Mouse (Mus musculus): ENCODE results near the gene Cbr3. TPM values are rescaled to one million over a fixed set of nuclear protein-coding genes. Genes with fewer than 3 reads are reported as not detected.

The Cbr3 gene
- total and polyA plus RNA-seq, 3 experiments: 1.9 to 4.1 (median 2.3) TPM

DNA sequence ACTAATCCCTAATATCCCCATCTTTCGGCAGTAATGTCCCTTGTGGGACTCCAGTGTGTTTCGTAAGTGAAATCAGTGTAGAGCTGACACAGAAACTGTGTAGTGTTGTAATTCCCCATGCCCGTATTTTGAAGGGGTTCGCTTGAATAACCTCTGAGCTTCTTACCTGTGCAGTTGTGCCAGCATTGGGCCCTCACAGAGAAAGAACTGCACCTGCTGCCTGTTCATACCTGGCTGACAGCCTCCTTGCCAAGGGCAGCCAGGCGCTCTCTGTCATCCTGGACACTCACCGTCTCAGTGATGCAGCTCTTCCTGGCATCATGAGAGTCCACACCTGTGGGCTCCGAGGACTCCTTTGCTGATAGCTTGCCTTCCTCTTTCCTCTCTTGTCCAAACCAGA lies 30.0 kb downstream of the Cbr3 start:
- no peak overlapping the region for H3K27ac ChIP-seq
- H3K4me1 ChIP-seq (ENCODE audit: control insufficient read depth, insufficient read depth, low read length): peaks cover 11% of the 10 kb centered on the region
- intact Hi-C loops (cut with DNase I): loop anchor here (10.0 kb wide), 2 partner anchors 122 to 172 kb away; partner anchors contain the start of genes Chaf1b and Morc3
- no peak overlapping the region for H3K4me3 ChIP-seq
- no peaks in the 10 kb centered on the region for H3K27me3 ChIP-seq (ENCODE audit: control insufficient read depth, insufficient read depth, low read length)
- H3K9ac ChIP-seq (ENCODE audit: low read depth, low read length): no peak overlapping the region; the same call in 1 of the 2 replicates
- TF ChIP-seq EP300 (IDR thresholded peaks at IDR 0.05; ENCODE audit: insufficient read depth, low read depth, low read length) (no peak), POLR2A (IDR thresholded peaks at IDR 0.05; ENCODE audit: insufficient read depth, low read depth, low read length) (no peak), CTCF (IDR thresholded peaks at IDR 0.05) (no peak)
- no peaks in the 10 kb centered on the region for H3K79me2 ChIP-seq (replicated peaks; ENCODE audit: control insufficient read depth, insufficient read depth, low read length)
- no peaks in the 10 kb centered on the region for H3K36me3 ChIP-seq (ENCODE audit: control insufficient read depth, insufficient read depth, low read length)
- 88% methylated on average over 7 of the region's 7 CpGs for WGBS
- no peak for DNase-seq

DNA sequence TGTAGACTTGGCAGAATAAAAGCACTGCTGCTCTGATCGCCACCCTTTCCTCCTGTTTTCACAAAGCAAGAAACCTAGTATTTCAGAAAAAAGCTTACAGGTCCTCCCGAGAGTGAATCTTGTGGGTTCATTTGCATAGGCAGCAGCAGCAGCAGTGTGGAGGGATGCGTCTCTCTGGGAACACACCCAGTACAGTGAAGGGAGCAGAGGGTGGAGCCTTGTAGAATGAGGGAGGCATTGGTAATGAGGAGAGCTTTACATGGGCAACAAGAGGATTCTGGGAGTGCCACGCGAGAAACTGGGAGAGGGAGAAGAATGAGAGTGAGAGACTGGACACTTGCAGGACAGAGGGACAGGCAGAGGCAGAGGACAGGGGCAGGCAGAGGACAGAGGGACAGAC lies 31.4 kb downstream of the Cbr3 start:
- Histone ChIP-seq H3K4me1 (ENCODE audit: control insufficient read depth, insufficient read depth, low read length) (peaks cover 11% of the 10 kb centered on the region), H3K4me3 (no peak overlapping the region), H3K27ac (no peak overlapping the region), H3K9ac (ENCODE audit: low read depth, low read length) (no peak overlapping the region), H3K27me3 (ENCODE audit: control insufficient read depth, insufficient read depth, low read length) (no peaks in the 10 kb centered on the region), H3K36me3 (ENCODE audit: control insufficient read depth, insufficient read depth, low read length) (no peaks in the 10 kb centered on the region), H3K79me2 (replicated peaks; ENCODE audit: control insufficient read depth, insufficient read depth, low read length) (no peaks in the 10 kb centered on the region)
- no peak for TF ChIP-seq CTCF (IDR thresholded peaks at IDR 0.05)
- TF ChIP-seq EP300 (IDR thresholded peaks at IDR 0.05; ENCODE audit: insufficient read depth, low read depth, low read length): no peak
- no peak for TF ChIP-seq POLR2A (IDR thresholded peaks at IDR 0.05; ENCODE audit: insufficient read depth, low read depth, low read length)
- WGBS: 56% methylated on average over 5 of the region's 5 CpGs
- intact Hi-C loops (cut with DNase I): loop anchor here (10.0 kb wide), 2 partner anchors 120 to 170 kb away; partner anchors contain the start of genes Chaf1b and Morc3
- no peak for DNase-seq

DNA sequence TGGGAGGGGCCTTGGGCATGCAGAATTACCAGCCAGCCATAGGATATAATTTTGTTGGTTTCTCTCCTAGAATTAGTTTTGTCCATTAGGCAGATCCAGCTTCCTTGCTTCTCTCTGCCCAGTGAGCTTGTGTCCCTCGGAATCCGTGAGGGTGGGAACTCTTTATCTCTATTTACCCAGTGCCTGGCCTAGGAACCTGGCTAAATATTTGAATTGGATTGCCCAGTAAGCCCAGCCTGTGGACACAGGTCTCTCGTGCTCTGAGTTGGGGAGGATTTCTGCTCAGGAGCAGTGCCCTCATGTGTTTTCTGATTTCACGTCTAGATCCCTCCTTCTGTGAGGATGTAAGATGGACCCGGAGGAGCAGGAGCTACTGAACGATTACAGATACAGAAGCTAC lies 32.8 kb downstream of the Cbr3 start:
- Histone ChIP-seq H3K9ac (ENCODE audit: low read depth, low read length) (no peak overlapping the region), H3K27me3 (ENCODE audit: control insufficient read depth, insufficient read depth, low read length) (no peaks in the 10 kb centered on the region), H3K4me1 (ENCODE audit: control insufficient read depth, insufficient read depth, low read length) (peaks cover 11% of the 10 kb centered on the region), H3K36me3 (ENCODE audit: control insufficient read depth, insufficient read depth, low read length) (no peaks in the 10 kb centered on the region), H3K4me3 (no peak overlapping the region), H3K79me2 (replicated peaks; ENCODE audit: control insufficient read depth, insufficient read depth, low read length) (no peaks in the 10 kb centered on the region), H3K27ac (no peak overlapping the region)
- 76% methylated on average over 6 of the region's 6 CpGs for whole genome bisulfite sequencing
- TF ChIP-seq POLR2A (IDR thresholded peaks at IDR 0.05; ENCODE audit: insufficient read depth, low read depth, low read length) (no peak), CTCF (IDR thresholded peaks at IDR 0.05) (no peak), EP300 (IDR thresholded peaks at IDR 0.05; ENCODE audit: insufficient read depth, low read depth, low read length) (no peak)
- intact Hi-C loops (cut with DNase I): loop anchor here (10.0 kb wide), 2 partner anchors 119 to 169 kb away; partner anchors contain the start of genes Chaf1b and Morc3
- DNase-seq: no peak

GRCm38 (mm10) chr16:93717299-93717703 lies 34.3 kb downstream of the Cbr3 start:
- Histone ChIP-seq H3K4me3 (no peak overlapping the region), H3K4me1 (ENCODE audit: control insufficient read depth, insufficient read depth, low read length) (peaks cover 15% of the 10 kb centered on the region), H3K36me3 (ENCODE audit: control insufficient read depth, insufficient read depth, low read length) (no peaks in the 10 kb centered on the region), H3K27ac (peak overlapping the region; percentile 48), H3K9ac (ENCODE audit: low read depth, low read length) (no peak overlapping the region), H3K27me3 (ENCODE audit: control insufficient read depth, insufficient read depth, low read length) (no peaks in the 10 kb centered on the region), H3K79me2 (replicated peaks; ENCODE audit: control insufficient read depth, insufficient read depth, low read length) (no peaks in the 10 kb centered on the region)
- peak; percentile 85 to 87 for DNase-seq
- TF ChIP-seq POLR2A (IDR thresholded peaks at IDR 0.05; ENCODE audit: insufficient read depth, low read depth, low read length) (no peak), CTCF (IDR thresholded peaks at IDR 0.05) (0 out of 2 replicates have a peak, but pooled peaks have one; percentile 12), EP300 (IDR thresholded peaks at IDR 0.05; ENCODE audit: insufficient read depth, low read depth, low read length) (peak; percentile 73; the same call in 1 of the 2 replicates)
- intact Hi-C loops (cut with DNase I): loop anchor here (10.0 kb wide), 2 partner anchors 118 to 168 kb away; partner anchors contain the start of genes Chaf1b and Morc3
- WGBS: 23% methylated on average over 5 of the region's 5 CpGs

- 49% methylated on average over 5 of the region's 5 CpGs for WGBS
Measured at GRCm38 (mm10) chr16:93721771-93722170, 38.8 kb downstream of the Cbr3 start.

GRCm38 (mm10) chr16:93722476-93722875 lies 39.5 kb downstream of the Cbr3 start:
- Histone ChIP-seq H3K36me3 (ENCODE audit: control insufficient read depth, insufficient read depth, low read length) (no peaks in the 10 kb centered on the region), H3K27me3 (ENCODE audit: control insufficient read depth, insufficient read depth, low read length) (no peaks in the 10 kb centered on the region), H3K4me3 (no peak overlapping the region), H3K79me2 (replicated peaks; ENCODE audit: control insufficient read depth, insufficient read depth, low read length) (0 out of 2 replicates have a peak, but pooled peaks cover 1% of the 10 kb centered on the region), H3K9ac (ENCODE audit: low read depth, low read length) (no peak overlapping the region), H3K4me1 (ENCODE audit: control insufficient read depth, insufficient read depth, low read length) (peaks cover 5% of the 10 kb centered on the region), H3K27ac (no peak overlapping the region)
- no peak for DNase-seq
- TF ChIP-seq CTCF (IDR thresholded peaks at IDR 0.05) (no peak), POLR2A (IDR thresholded peaks at IDR 0.05; ENCODE audit: insufficient read depth, low read depth, low read length) (no peak), EP300 (IDR thresholded peaks at IDR 0.05; ENCODE audit: insufficient read depth, low read depth, low read length) (no peak)
- intact Hi-C loops (cut with DNase I): no loop called here
- WGBS: 63% methylated on average over 2 of the region's 2 CpGs

More at GRCm38 (mm10) chr16:93721771-93722170, 38.8 kb downstream of the Cbr3 start:
- Histone ChIP-seq H3K9ac (ENCODE audit: low read depth, low read length) (no peak overlapping the region), H3K79me2 (replicated peaks; ENCODE audit: control insufficient read depth, insufficient read depth, low read length) (0 out of 2 replicates have a peak, but pooled peaks cover 1% of the 10 kb centered on the region), H3K4me1 (ENCODE audit: control insufficient read depth, insufficient read depth, low read length) (peaks cover 9% of the 10 kb centered on the region), H3K27ac (no peak overlapping the region), H3K27me3 (ENCODE audit: control insufficient read depth, insufficient read depth, low read length) (no peaks in the 10 kb centered on the region), H3K36me3 (ENCODE audit: control insufficient read depth, insufficient read depth, low read length) (no peaks in the 10 kb centered on the region), H3K4me3 (no peak overlapping the region)
- intact Hi-C loops (cut with DNase I): no loop called here
- DNase-seq: peak in 1 of 2 experiments; percentile 31
- no peak for TF ChIP-seq POLR2A (IDR thresholded peaks at IDR 0.05; ENCODE audit: insufficient read depth, low read depth, low read length)
- TF ChIP-seq CTCF (IDR thresholded peaks at IDR 0.05): no peak
- TF ChIP-seq EP300 (IDR thresholded peaks at IDR 0.05; ENCODE audit: insufficient read depth, low read depth, low read length): no peak

Measured in heart, adult 2 months (tissue).